Mouse (Mus musculus) limb, embryonic 10.5 days (tissue): Measurements from ENCODE around the gene Suox. TPM values are rescaled to one million over a fixed set of nuclear protein-coding genes. Genes with fewer than 3 reads are reported as not detected.
"Not testable (repeated sequence)": the region's sequence is repeated elsewhere in the genome, so short reads cannot be mapped to it uniquely, and the experiment has no call there.

Experiments
- DNase-seq: peaks from one replicate; pipeline ENCODE4 v3.0.0-alpha.2; 2017; ENCODE audit warnings: low spot score
- H3K27ac ChIP-seq: fragments of 300-500 bp; sonication (generic); 2 replicates; pipeline ENCODE4 v1.5.1; 2016; ENCODE audit warnings: mild to moderate bottlenecking
- H3K27me3 ChIP-seq: fragments of 300-500 bp; sonication (generic); 2 replicates; pipeline ENCODE4 v1.6.1; 2016; ENCODE audit warnings: low read depth, mild to moderate bottlenecking; ENCODE audit not compliant: poor library complexity, severe bottlenecking
- H3K36me3 ChIP-seq: fragments of 300-500 bp; sonication (generic); 2 replicates; pipeline ENCODE4 v1.6.1; 2016; ENCODE audit warnings: mild to moderate bottlenecking, moderate library complexity
- H3K4me1 ChIP-seq: fragments of 300-500 bp; sonication (generic); 2 replicates; pipeline ENCODE4 v1.6.1; 2016
- H3K4me3 ChIP-seq: fragments of 300-500 bp; sonication (generic); 2 replicates; pipeline ENCODE4 v1.5.1; 2016; ENCODE audit warnings: mild to moderate bottlenecking, moderate library complexity
- H3K9me3 ChIP-seq: fragments of 300-500 bp; sonication (generic); replicated peaks from 2 replicates; pipeline ENCODE4 v1.6.1; 2016; ENCODE audit warnings: mild to moderate bottlenecking
- WGBS: fragments of 180-500 bp; shearing (Covaris S2); methylation state at CpG from one replicate; pipeline ENCODE4 v1.1.7; 2016; 5-methylcytosine and 5-hydroxymethylcytosine counted together
- polyA plus RNA-seq: library from polyadenylated mRNA; unstranded; fragments of >200 nt; fragmentation: Nextera tagmentation; extraction: Ambion mirVana; gene quantifications from 2 replicates; pipeline ENCODE4 v1.2.1, GENCODE M21; 2016

Gene Suox
- polyA plus RNA-seq: 11.3 and 12.5 TPM in 2 replicates

DNA sequence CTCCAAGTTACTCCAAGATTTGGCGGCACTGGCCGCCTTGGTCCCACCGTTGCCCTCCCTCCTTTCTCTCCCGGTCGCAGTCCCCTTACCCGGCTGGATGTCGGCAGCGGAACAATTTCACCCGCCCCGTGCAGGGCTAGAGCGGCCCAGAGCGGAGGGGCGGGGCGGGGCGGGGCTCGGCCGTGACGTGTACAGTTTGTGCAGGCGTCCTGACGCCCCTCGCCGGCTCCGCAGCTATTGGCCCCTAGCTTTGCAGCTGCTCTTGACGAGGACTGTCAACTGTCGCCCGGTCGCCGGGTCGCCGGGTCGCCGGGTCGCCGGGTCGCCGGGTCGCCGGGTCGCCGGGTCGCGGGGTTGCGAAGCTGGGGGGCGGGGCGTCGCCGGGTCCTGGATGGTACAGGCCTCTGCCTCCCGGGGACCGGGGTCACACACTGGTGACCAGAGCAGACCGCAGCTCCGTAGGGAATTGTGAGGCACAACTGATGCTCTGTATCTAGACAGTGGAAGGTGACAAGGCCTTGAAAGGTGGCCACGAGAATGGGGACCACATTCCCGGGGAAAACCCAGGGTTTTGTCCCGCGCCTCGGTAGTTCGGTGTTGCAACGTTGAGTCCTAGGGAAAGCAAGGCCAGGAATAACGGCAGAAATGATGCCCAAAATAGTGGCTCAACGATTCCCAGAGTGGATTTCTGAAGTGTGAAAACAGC is at the start of gene Suox:
TSS of gene Suox (minus strand) at position 311 of the 706 bp plus-strand sequence.
- Histone ChIP-seq H3K36me3 (peaks cover 15% of the 10 kb centered on the region), H3K4me3 (peak within 1 kb of the TSS; percentile 81), H3K9me3 (no peaks in the 10 kb centered on the region), H3K27ac (peak within 1 kb of the TSS; percentile 75), H3K27me3 (no peaks in the 10 kb centered on the region; the same call in 1 of the 2 replicates), H3K4me1 (peaks cover 25% of the 10 kb centered on the region)
- under 1% methylated on average over 57 of the region's 60 CpGs for WGBS
- DNase-seq: peak; percentile 96

- H3K36me3 ChIP-seq: no peaks in the 10 kb centered on the region
- H3K9me3 ChIP-seq: no peaks in the 10 kb centered on the region
- H3K4me3 ChIP-seq: no peak overlapping the region
- no peak overlapping the region for H3K27ac ChIP-seq
- 89% methylated on average over 19 of the region's 19 CpGs for WGBS
- no peak for DNase-seq
- no peaks in the 10 kb centered on the region for H3K4me1 ChIP-seq
- no peaks in the 10 kb centered on the region for H3K27me3 ChIP-seq
Measured at GRCm38 (mm10) chr10:128715559-128716537, 42.0 kb upstream of the Suox start.

GRCm38 (mm10) chr10:128711318-128711717 is 37.4 kb upstream of the Suox start:
- WGBS: 92% methylated on average over 7 of the region's 7 CpGs
- not testable (repeated sequence) for H3K27me3 ChIP-seq, H3K9me3 ChIP-seq, H3K36me3 ChIP-seq, H3K27ac ChIP-seq, H3K4me1 ChIP-seq, DNase-seq, H3K4me3 ChIP-seq

- H3K27ac ChIP-seq: peak overlapping the region; percentile 97
- peak overlapping the region; percentile 95 for H3K4me3 ChIP-seq
- no peaks in the 10 kb centered on the region for H3K9me3 ChIP-seq
- WGBS: 12% methylated on average over 11 of the region's 11 CpGs
- H3K27me3 ChIP-seq: no peaks in the 10 kb centered on the region
- peaks cover 32% of the 10 kb centered on the region for H3K36me3 ChIP-seq
- peaks cover 27% of the 10 kb centered on the region for H3K4me1 ChIP-seq
- peak; percentile 45 for DNase-seq
Measured at GRCm38 (mm10) chr10:128705317-128705693, 31.4 kb upstream of the Suox start.

GRCm38 (mm10) chr10:128704491-128705316 is 30.8 kb upstream of the Suox start, which contains the start of gene Cdk2:
Cdk2 (minus strand) TSS chr10:128705031.
- peaks cover 27% of the 10 kb centered on the region for H3K4me1 ChIP-seq
- under 1% methylated on average over 62 of the region's 62 CpGs for WGBS
- no peaks in the 10 kb centered on the region for H3K27me3 ChIP-seq
- DNase-seq: peak; percentile 97
- H3K27ac ChIP-seq: peak within 1 kb of the TSS; percentile 97
- H3K36me3 ChIP-seq: peaks cover 38% of the 10 kb centered on the region
- H3K4me3 ChIP-seq: peak within 1 kb of the TSS; percentile 95
- H3K9me3 ChIP-seq: no peaks in the 10 kb centered on the region

DNA sequence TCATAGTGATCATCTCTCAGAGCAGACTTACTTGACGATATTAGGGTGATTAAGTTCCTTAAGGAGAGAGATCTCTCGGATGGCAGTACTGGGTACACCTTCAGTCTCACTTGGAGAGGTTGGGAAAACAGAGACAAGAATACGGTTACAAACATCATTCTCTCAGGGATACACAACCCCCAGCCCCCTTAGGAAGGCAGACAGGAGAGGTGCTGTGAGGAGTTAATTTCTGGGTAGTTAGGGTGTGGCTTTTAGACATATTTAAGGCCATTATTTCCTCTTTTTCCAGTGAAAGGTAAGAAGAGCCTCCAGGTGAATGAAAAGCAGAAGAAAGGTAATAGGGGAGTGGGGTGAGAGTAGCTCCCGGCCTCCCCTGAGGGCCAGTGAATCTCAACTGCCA is 30.0 kb upstream of the Suox start, which contains the start of gene Pmel:
TSS of gene Pmel (plus strand) at position 301 of the 400 bp plus-strand sequence.
- Histone ChIP-seq H3K4me3 (peak within 1 kb of the TSS; percentile 95), H3K4me1 (peaks cover 27% of the 10 kb centered on the region), H3K36me3 (peaks cover 46% of the 10 kb centered on the region), H3K27me3 (no peaks in the 10 kb centered on the region), H3K27ac (peak within 1 kb of the TSS; percentile 97), H3K9me3 (no peaks in the 10 kb centered on the region)
- 22% methylated on average over 4 of the region's 4 CpGs for WGBS
- DNase-seq: no peak

- Histone ChIP-seq H3K27ac (no peak overlapping the region), H3K36me3 (peaks cover 59% of the 10 kb centered on the region), H3K4me1 (peaks cover 27% of the 10 kb centered on the region), H3K9me3 (no peaks in the 10 kb centered on the region), H3K27me3 (no peaks in the 10 kb centered on the region), H3K4me3 (no peak overlapping the region)
- DNase-seq: no peak
- 94% methylated on average over 6 of the region's 6 CpGs for WGBS
Measured at GRCm38 (mm10) chr10:128702328-128703007, 28.6 kb upstream of the Suox start.

GRCm38 (mm10) chr10:128700712-128701111 is 26.8 kb upstream of the Suox start:
- 96% methylated on average over 5 of the region's 5 CpGs for WGBS
- Histone ChIP-seq H3K27ac (no peak overlapping the region), H3K36me3 (peaks cover 61% of the 10 kb centered on the region), H3K4me3 (no peak overlapping the region), H3K27me3 (no peaks in the 10 kb centered on the region), H3K9me3 (no peaks in the 10 kb centered on the region), H3K4me1 (peaks cover 30% of the 10 kb centered on the region)
- no peak for DNase-seq

- Histone ChIP-seq H3K36me3 (peaks cover 61% of the 10 kb centered on the region), H3K4me1 (peaks cover 30% of the 10 kb centered on the region), H3K27ac (no peak overlapping the region), H3K27me3 (no peaks in the 10 kb centered on the region), H3K9me3 (no peaks in the 10 kb centered on the region), H3K4me3 (no peak overlapping the region)
- WGBS: 88% methylated on average over 11 of the region's 11 CpGs
- DNase-seq: no peak
Measured at GRCm38 (mm10) chr10:128699611-128700010, 25.7 kb upstream of the Suox start.

DNA sequence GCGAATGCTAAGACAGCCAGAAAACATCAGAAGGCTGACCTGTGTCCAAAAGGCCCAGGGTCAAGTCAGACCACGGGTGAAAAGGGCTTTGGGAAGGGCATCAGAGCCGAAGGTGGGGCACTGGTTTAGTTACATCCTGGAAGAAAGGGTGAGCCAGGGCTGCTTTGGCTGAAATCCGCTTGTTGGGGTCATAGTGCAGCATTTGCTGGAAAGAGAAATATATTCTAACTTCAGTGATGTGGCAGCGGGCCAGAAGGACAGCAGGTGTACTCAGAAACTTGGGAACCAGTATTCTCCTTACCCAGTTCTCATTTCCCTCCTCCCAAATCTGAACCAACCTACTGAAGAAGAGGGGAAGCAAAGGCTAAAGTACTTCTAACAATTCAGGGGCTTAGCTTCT is 25.1 kb upstream of the Suox start:
- H3K9me3 ChIP-seq: no peaks in the 10 kb centered on the region
- no peak for DNase-seq
- H3K4me1 ChIP-seq: peaks cover 29% of the 10 kb centered on the region
- no peak overlapping the region for H3K4me3 ChIP-seq
- no peak overlapping the region for H3K27ac ChIP-seq
- WGBS: 91% methylated on average over 5 of the region's 5 CpGs
- peaks cover 61% of the 10 kb centered on the region for H3K36me3 ChIP-seq
- H3K27me3 ChIP-seq: no peaks in the 10 kb centered on the region

DNA sequence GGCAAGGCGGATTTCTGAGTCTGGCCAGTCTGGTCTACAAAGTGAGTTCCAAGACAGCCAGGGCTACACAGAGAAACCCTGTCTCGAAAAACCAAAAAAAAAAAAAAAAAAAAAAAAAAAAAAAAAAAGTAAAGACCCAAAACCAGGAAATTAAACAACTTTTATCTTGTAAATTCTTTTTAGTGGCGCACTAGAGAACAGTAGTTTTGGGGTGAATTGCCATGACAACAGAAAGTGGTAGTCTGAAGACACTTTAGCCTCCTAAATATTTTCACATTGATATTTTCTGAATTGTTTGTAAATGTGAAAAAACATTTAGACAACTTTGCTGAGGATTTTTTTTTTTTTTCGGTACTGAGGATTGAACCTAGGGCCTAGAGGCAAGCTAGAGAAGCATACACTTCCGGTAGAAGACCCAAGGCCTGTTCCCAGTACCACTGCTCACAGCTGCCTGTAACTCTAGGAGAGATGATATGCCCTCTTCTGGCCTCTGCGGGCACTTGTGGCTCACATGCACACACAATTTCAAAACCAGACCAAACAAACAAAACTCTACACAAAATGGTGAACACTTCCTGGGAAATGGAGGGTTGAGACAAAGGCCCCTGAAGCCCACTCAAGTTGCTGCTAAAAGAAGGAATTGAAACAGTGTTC is 23.3 kb upstream of the Suox start:
- peaks cover 15% of the 10 kb centered on the region for H3K4me1 ChIP-seq
- peak overlapping the region; percentile 96; the same call in 1 of the 2 replicates for H3K27ac ChIP-seq
- no peak for DNase-seq
- H3K4me3 ChIP-seq: no peak overlapping the region; the same call in 1 of the 2 replicates
- 90% methylated on average over 6 of the region's 6 CpGs for WGBS
- H3K9me3 ChIP-seq: no peaks in the 10 kb centered on the region
- H3K36me3 ChIP-seq: peaks cover 55% of the 10 kb centered on the region
- no peaks in the 10 kb centered on the region for H3K27me3 ChIP-seq
